Mouse (Mus musculus): ENCODE measurements around the gene Lgals4.
A peak's percentile ranks its signal among the peaks of the same experiment; 100 is the strongest.

Lgals4 gene

GRCm38 (mm10) chr7:28823932-28824331 is 9.7 kb upstream of the Lgals4 start:
- DNase-seq, result no peak

GRCm38 (mm10) chr7:28824941-28825685 is 8.5 kb upstream of the Lgals4 start, which contains the start of gene Ech1:
Gene Ech1, plus strand, starts transcription at chr7:28825217.
- peak; percentile 91 to 92 for DNase-seq

GRCm38 (mm10) chr7:28825686-28826401 is 7.8 kb upstream of the Lgals4 start:
- peak in 1 of 2 experiments; percentile 31 for DNase-seq

- no peak for DNase-seq
These were observed 7.3 kb upstream of the Lgals4 start for GRCm38 (mm10) chr7:28826402-28826772.

GRCm38 (mm10) chr7:28827338-28827737 is 6.3 kb upstream of the Lgals4 start:
- DNase-seq, result peak; percentile 49 to 57

GRCm38 (mm10) chr7:28829821-28830220 is 3.8 kb upstream of the Lgals4 start:
- no peak for DNase-seq

- DNase-seq, result no peak
These were observed 2.7 kb upstream of the Lgals4 start for GRCm38 (mm10) chr7:28830981-28831380.

GRCm38 (mm10) chr7:28831411-28832125 is 2.1 kb upstream of the Lgals4 start:
- no peak for DNase-seq

GRCm38 (mm10) chr7:28832137-28832536 is 1.5 kb upstream of the Lgals4 start:
- no peak for DNase-seq

- DNase-seq, result no peak
These were observed 3.3 kb downstream of the Lgals4 start for GRCm38 (mm10) chr7:28836936-28837335.

- DNase-seq, result peak; percentile 48 to 67
These were observed 4.7 kb downstream of the Lgals4 start for GRCm38 (mm10) chr7:28838331-28838730.

- no peak for DNase-seq
These were observed 13.6 kb downstream of the Lgals4 start for GRCm38 (mm10) chr7:28847273-28847672.

- DNase-seq, result no peak
These were observed 16.1 kb downstream of the Lgals4 start for GRCm38 (mm10) chr7:28849700-28850236.

- no peak for DNase-seq
These were observed 17.0 kb downstream of the Lgals4 start for GRCm38 (mm10) chr7:28850642-28851041.

GRCm38 (mm10) chr7:28859953-28860352 is 26.3 kb downstream of the Lgals4 start:
- DNase-seq, result no peak

- DNase-seq, result no peak
These were observed 27.2 kb downstream of the Lgals4 start for GRCm38 (mm10) chr7:28860898-28861297.

- no peak for DNase-seq
These were observed 29.3 kb downstream of the Lgals4 start for GRCm38 (mm10) chr7:28862817-28863499.

GRCm38 (mm10) chr7:28863540-28863939 is 29.9 kb downstream of the Lgals4 start, which contains the start of gene Lgals7:
Gene Lgals7, plus strand, starts transcription at chr7:28863853.
- no peak for DNase-seq

- no peak for DNase-seq
These were observed 30.7 kb downstream of the Lgals4 start for GRCm38 (mm10) chr7:28864288-28864750.

GRCm38 (mm10) chr7:28865481-28866300 is 32.0 kb downstream of the Lgals4 start:
- DNase-seq, result peak; percentile 24 to 45

- DNase-seq, result no peak
These were observed 33.3 kb downstream of the Lgals4 start for GRCm38 (mm10) chr7:28866769-28867507.
